Mouse (Mus musculus) intestine, embryonic 14.5 days (tissue): ENCODE data around the gene Ptger1. TPM values are rescaled to one million over a fixed set of nuclear protein-coding genes. Genes with fewer than 3 reads are reported as not detected.

ENCODE experiments used
- ATAC-seq: fragments of 200-750 bp; cut with Nextera tagmentation; replicated peaks from 2 replicates; pipeline ENCODE4 v1.8.0; 2017; ENCODE audit warnings: low read depth, moderate number of reproducible peaks, moderate TSS enrichment, moderate library complexity; ENCODE audit not compliant: low FRiP score, low TSS enrichment
- DNase-seq: peaks from one replicate; pipeline ENCODE4 v3.0.0-alpha.2; 2018; ENCODE audit warnings: low spot score
- H3K27ac ChIP-seq: fragments of 300-500 bp; sonication (generic); 2 replicates; pipeline ENCODE4 v1.5.1; 2014; ENCODE audit warnings: low read depth, mild to moderate bottlenecking, control low read depth
- H3K27me3 ChIP-seq: fragments of 300-500 bp; sonication (generic); replicated peaks from 2 replicates; pipeline ENCODE4 v1.6.1; 2014; ENCODE audit warnings: low read length, control low read depth; ENCODE audit not compliant: control insufficient read depth, insufficient read depth
- H3K36me3 ChIP-seq: fragments of 300-500 bp; sonication (generic); 2 replicates; pipeline ENCODE4 v1.6.1; 2014; ENCODE audit warnings: low read length, control low read depth; ENCODE audit not compliant: control insufficient read depth, insufficient read depth
- H3K4me1 ChIP-seq: fragments of 300-500 bp; sonication (generic); replicated peaks from 2 replicates; pipeline ENCODE4 v1.6.1; 2014; ENCODE audit warnings: low read length, control low read depth, mixed read lengths; ENCODE audit not compliant: control insufficient read depth, insufficient read depth
- H3K4me2 ChIP-seq: fragments of 300-500 bp; sonication (generic); 2 replicates; pipeline ENCODE4 v1.6.1; 2014; ENCODE audit warnings: low read length
- H3K4me3 ChIP-seq: fragments of 300-500 bp; sonication (generic); 2 replicates; pipeline ENCODE4 v1.5.1; 2014; ENCODE audit warnings: low read depth, low read length, control low read depth, mixed read lengths
- H3K9ac ChIP-seq: fragments of 300-500 bp; sonication (generic); 2 replicates; pipeline ENCODE4 v1.6.1; 2014; ENCODE audit warnings: mild to moderate bottlenecking, low read length
- H3K9me3 ChIP-seq: fragments of 300-500 bp; sonication (generic); 2 replicates; pipeline ENCODE4 v1.6.1; 2016; ENCODE audit warnings: low read length, control low read depth; ENCODE audit not compliant: control insufficient read depth
- WGBS: fragments of 180-500 bp; shearing (Covaris S2); extraction: QIAGEN DNeasy Blood & Tissue Kit; methylation state at CpG from one replicate; pipeline ENCODE4 v1.1.7; 2014; 5-methylcytosine and 5-hydroxymethylcytosine counted together
- polyA plus RNA-seq: library from polyadenylated mRNA; unstranded; fragments of >200 nt; fragmentation: Nextera tagmentation; extraction: Ambion mirVana; gene quantifications from 2 replicates; pipeline ENCODE4 v1.2.1, GENCODE M21; 2014

Ptger1 gene
- polyA plus RNA-seq, 1 experiment from 2014 or later, result 2.0 TPM

DNA sequence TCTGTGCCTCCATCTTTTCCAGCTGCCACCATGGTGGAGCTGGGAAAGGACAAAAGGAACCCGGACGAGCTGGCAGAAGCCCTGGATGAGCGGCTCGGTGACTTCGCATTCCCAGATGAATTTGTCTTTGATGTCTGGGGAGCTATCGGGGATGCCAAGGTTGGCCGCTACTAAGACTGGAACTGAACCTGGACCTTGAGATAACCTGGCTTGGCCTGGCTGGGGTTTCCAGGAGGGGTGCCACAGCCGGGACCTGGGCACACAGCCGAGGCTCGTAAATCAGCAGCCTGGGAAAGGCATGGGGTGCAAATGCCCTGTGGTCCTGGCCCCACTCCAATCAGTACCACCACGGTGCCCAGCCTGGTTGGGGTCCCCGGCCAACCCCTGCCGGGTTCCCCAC is 2.4 kb upstream of the Ptger1 start:
- DNase-seq, result no peak
- no peak overlapping the region for H3K9ac ChIP-seq
- no peak overlapping the region for H3K4me3 ChIP-seq
- peaks cover 78% of the 10 kb centered on the region for H3K4me1 ChIP-seq
- peaks cover 15% of the 10 kb centered on the region for H3K36me3 ChIP-seq
- H3K27me3 ChIP-seq, result no peaks in the 10 kb centered on the region
- H3K9me3 ChIP-seq, result no peaks in the 10 kb centered on the region
- H3K4me2 ChIP-seq, result no peak overlapping the region
- 89% methylated on average over 13 of the region's 13 CpGs for WGBS
- H3K27ac ChIP-seq, result peak overlapping the region; percentile 52; the same call in 1 of the 2 replicates
- no peak for ATAC-seq

DNA sequence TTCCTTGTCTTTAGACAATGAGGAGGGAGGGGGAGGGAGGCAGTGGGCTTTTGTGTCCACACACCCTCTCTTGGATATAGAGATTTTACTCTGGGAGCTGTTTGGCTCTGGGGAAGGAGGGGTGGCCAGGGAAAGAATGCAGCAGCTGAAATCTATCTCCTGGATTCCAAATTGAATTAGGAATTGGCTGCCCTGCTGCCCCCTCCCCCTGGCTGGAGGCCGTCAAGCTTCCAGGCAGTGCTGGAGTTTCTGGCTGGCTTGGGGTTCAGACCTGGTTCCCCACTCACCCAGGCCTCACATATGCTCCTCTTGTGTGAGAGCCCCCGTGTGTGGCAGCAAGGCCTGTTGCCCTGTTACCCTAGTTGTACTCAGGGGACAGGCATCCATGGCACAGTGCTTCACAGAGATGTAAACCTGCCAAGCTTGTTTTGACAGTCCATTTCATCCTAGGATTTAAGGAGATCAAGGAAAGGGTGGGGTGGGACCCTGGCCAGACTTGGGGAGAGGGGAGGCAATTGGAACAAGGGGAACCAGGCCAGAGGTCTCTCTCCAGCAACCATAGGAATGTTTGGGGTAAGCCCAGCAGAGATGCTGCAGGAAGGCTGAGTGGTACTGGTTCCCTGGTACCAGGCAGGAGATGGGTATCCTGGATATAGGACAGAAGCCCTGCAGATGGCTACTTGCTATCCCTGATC is 1.4 kb upstream of the Ptger1 start:
- DNase-seq, result no peak
- H3K4me1 ChIP-seq, result peaks cover 75% of the 10 kb centered on the region
- H3K27me3 ChIP-seq, result no peaks in the 10 kb centered on the region
- ATAC-seq, result no peak
- H3K4me2 ChIP-seq, result no peak overlapping the region
- 32% methylated on average over 2 of the region's 2 CpGs for WGBS
- H3K36me3 ChIP-seq, result peaks cover 25% of the 10 kb centered on the region
- peak overlapping the region; percentile 52 for H3K27ac ChIP-seq
- no peak overlapping the region for H3K4me3 ChIP-seq
- no peaks in the 10 kb centered on the region for H3K9me3 ChIP-seq
- no peak overlapping the region for H3K9ac ChIP-seq

DNA sequence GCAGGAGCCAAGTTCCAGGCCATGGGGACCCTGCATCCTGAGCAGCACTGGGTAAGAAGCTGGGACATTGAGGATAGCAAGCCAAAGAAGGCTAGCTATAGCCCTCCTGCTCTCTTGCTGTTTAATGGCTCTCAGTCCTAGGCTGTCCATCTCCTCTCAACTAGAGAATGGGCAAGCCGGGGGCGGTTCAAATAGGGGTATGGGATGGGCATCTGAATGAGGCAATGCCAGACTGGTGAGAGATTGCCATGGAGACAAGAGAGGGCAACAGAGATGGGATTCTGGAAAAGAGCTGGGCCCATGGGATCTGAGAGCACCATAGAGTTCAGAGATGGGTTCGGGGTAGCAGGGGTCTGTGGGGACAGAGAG is 372 bp downstream of the Ptger1 start:
- Histone ChIP-seq H3K4me3 (no peak overlapping the region), H3K4me1 (peaks cover 59% of the 10 kb centered on the region), H3K27ac (peak overlapping the region; percentile 51), H3K27me3 (no peaks in the 10 kb centered on the region), H3K9ac (0 out of 2 replicates have a peak overlapping the region, but pooled peaks have one; percentile 23), H3K36me3 (peaks cover 40% of the 10 kb centered on the region), H3K9me3 (no peaks in the 10 kb centered on the region), H3K4me2 (peak overlapping the region; percentile 37)
- DNase-seq (no peak), ATAC-seq (no peak)
- 93% methylated on average over 3 of the region's 3 CpGs for WGBS

DNA sequence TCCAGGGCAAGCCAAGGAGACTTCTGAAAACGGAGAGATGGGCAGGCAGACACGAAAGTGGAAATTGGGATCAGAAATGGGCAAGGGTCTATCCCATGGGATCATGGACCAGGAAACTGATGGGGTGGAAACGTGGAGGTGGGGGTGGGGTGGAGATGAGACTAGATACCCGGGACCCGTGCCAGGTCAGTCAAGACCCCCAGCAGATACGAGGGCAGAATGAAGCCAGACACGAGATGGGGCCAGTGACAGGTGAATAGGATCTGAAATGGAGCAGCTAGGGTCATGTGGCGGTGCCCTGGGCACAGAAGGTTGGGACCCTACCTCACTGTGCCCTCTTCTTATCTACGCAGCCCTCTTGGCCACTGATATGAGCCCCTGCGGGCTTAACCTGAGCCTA is 1.0 kb downstream of the Ptger1 start:
- Histone ChIP-seq H3K9me3 (no peaks in the 10 kb centered on the region), H3K4me3 (no peak overlapping the region), H3K4me1 (peaks cover 52% of the 10 kb centered on the region), H3K27me3 (no peaks in the 10 kb centered on the region), H3K36me3 (peaks cover 47% of the 10 kb centered on the region), H3K27ac (no peak overlapping the region), H3K4me2 (0 out of 2 replicates have a peak overlapping the region, but pooled peaks have one; percentile 57), H3K9ac (no peak overlapping the region)
- ATAC-seq (no peak), DNase-seq (no peak)
- WGBS, result 77% methylated on average over 10 of the region's 10 CpGs

DNA sequence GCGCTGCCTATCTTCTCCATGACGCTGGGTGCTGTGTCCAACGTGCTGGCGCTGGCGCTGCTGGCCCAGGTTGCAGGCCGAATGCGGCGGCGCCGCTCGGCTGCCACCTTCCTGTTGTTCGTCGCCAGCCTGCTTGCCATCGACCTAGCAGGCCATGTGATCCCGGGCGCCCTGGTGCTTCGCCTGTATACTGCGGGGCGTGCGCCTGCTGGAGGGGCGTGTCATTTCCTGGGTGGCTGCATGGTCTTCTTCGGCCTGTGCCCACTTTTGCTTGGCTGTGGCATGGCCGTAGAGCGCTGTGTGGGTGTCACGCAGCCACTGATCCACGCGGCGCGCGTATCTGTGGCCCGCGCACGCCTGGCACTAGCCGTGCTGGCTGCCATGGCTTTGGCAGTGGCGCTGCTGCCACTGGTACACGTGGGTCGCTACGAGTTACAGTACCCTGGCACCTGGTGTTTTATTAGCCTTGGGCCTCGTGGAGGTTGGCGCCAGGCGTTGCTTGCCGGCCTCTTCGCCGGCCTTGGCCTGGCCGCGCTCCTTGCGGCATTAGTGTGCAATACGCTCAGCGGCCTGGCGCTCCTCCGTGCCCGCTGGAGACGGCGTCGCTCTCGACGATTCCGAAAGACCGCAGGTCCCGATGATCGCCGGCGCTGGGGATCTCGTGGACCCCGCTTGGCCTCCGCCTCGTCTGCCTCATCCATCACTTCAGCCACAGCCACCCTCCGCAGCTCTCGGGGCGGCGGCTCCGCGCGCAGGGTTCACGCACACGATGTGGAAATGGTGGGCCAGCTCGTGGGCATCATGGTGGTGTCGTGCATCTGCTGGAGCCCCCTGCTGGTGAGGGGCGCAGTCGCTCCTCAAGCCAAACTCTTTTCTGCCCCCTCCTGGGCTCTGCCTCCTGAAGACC is 1.8 kb downstream of the Ptger1 start:
- DNase-seq (peak; percentile 90), ATAC-seq (peak; percentile 29)
- H3K4me2 ChIP-seq, result peak overlapping the region; percentile 57
- H3K27me3 ChIP-seq, result no peaks in the 10 kb centered on the region
- H3K9ac ChIP-seq, result peak overlapping the region; percentile 38
- peaks cover 46% of the 10 kb centered on the region for H3K4me1 ChIP-seq
- WGBS, result 14% methylated on average over 80 of the region's 80 CpGs
- H3K4me3 ChIP-seq, result peak overlapping the region; percentile 29
- peaks cover 51% of the 10 kb centered on the region for H3K36me3 ChIP-seq
- H3K27ac ChIP-seq, result no peak overlapping the region
- no peaks in the 10 kb centered on the region for H3K9me3 ChIP-seq

DNA sequence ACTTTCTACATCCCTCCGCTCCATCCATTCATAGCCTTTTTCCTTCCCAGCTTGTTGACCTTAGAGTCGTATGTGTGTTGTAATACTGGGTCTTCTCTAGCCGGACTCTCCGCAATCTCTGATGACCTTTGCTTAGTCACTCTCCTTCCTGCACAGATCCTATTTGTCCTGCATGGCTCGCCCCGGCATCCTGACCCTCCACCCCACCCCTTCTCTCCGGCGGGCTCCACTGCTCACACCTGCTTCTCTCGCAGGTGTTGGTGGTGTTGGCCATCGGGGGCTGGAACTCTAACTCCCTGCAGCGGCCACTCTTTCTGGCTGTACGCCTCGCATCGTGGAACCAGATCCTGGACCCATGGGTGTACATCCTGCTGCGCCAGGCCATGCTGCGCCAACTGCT is 2.5 kb downstream of the Ptger1 start:
- H3K27ac ChIP-seq, result no peak overlapping the region
- 79% methylated on average over 16 of the region's 16 CpGs for WGBS
- no peaks in the 10 kb centered on the region for H3K9me3 ChIP-seq
- H3K9ac ChIP-seq, result no peak overlapping the region
- peak overlapping the region; percentile 57 for H3K4me2 ChIP-seq
- no peak overlapping the region for H3K4me3 ChIP-seq
- peaks cover 54% of the 10 kb centered on the region for H3K36me3 ChIP-seq
- peaks cover 46% of the 10 kb centered on the region for H3K4me1 ChIP-seq
- H3K27me3 ChIP-seq, result no peaks in the 10 kb centered on the region
- DNase-seq, result no peak
- ATAC-seq, result 0 out of 2 replicates have a peak, but pooled peaks have one; percentile 0

DNA sequence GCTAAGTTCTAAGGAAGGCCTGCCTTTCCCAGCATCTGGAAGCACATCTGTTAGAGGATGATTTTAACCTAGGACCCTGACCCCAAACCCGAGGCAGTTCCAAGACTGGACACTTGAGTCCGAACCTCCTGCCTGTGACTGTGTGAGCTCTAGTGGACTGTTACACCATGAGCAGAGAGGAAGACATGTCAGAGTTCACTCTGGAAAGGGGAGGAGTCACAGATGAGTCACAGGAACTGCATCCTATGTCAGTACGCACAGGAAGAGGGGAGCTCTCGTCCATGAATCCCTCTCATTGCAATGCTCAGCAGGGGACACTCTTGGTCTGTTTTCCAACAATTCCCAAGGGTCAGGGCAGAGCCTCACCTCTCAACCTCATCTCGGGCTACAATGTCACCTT is 6.5 kb downstream of the Ptger1 start:
- Histone ChIP-seq H3K4me1 (peaks cover 7% of the 10 kb centered on the region), H3K9ac (no peak overlapping the region), H3K27ac (no peak overlapping the region), H3K4me3 (no peak overlapping the region), H3K27me3 (no peaks in the 10 kb centered on the region), H3K9me3 (no peaks in the 10 kb centered on the region), H3K4me2 (no peak overlapping the region), H3K36me3 (peaks cover 76% of the 10 kb centered on the region)
- 74% methylated on average over 5 of the region's 5 CpGs for WGBS
- ATAC-seq, result no peak
- no peak for DNase-seq

DNA sequence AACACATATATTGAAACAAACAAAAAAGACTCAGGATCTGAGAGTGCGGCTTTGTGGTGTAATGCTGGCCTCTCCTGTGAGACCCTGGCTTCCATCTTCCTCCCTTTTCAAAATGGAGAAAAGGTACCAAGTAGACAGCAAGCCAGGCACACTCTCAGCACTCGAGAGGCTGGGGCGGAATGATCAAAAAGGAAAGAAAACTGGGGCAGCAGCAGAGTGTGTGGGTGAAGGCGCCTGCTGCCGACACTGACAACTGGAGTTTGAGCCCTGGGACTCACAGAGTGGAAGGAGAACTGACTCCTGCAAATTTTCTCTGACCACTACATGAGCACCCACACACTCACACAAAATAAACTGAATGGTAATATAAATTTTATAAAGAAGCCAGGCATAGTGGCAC is 8.0 kb downstream of the Ptger1 start:
- Histone ChIP-seq H3K4me2 (no peak overlapping the region), H3K4me3 (no peak overlapping the region), H3K36me3 (peaks cover 86% of the 10 kb centered on the region), H3K27ac (no peak overlapping the region), H3K4me1 (no peaks in the 10 kb centered on the region), H3K9ac (no peak overlapping the region), H3K9me3 (no peaks in the 10 kb centered on the region), H3K27me3 (no peaks in the 10 kb centered on the region)
- ATAC-seq, result no peak
- no peak for DNase-seq
- WGBS, result 88% methylated on average over 5 of the region's 5 CpGs
